Mouse (Mus musculus) cerebellum, adult 2 months (tissue): ENCODE measurements around the gene Trim62. TPM values are rescaled to one million over a fixed set of nuclear protein-coding genes. Genes with fewer than 3 reads are reported as not detected.
A peak's percentile ranks its signal among the peaks of the same experiment; 100 is the strongest.

Experiments used
- DNase-seq, 2 experiments: peaks; one replicate each; pipeline ENCODE4 v3.0.0; 2021
- H3K27ac ChIP-seq: fragments of 200-500 bp; 2 replicates; pipeline ENCODE4 v1.5.1; 2012; ENCODE audit warnings: low read length, control low read depth, inconsistent platforms; ENCODE audit not compliant: insufficient read depth
- H3K27me3 ChIP-seq: fragments of 200-500 bp; 2 replicates; pipeline ENCODE4 v1.6.1; 2012; ENCODE audit warnings: inconsistent platforms, mild to moderate bottlenecking, low read length, moderate library complexity; ENCODE audit not compliant: control insufficient read depth, insufficient read depth
- H3K4me1 ChIP-seq: fragments of 200-500 bp; 2 replicates; pipeline ENCODE4 v1.6.1; 2011; ENCODE audit warnings: low read length; ENCODE audit not compliant: control insufficient read depth, insufficient read depth
- H3K4me3 ChIP-seq: fragments of 200-500 bp; replicated peaks from 2 replicates; pipeline ENCODE3; 2011; ENCODE audit warnings: mild to moderate bottlenecking, low read depth, low read length, control low read depth; ENCODE audit not compliant: insufficient read depth
- CTCF ChIP-seq: fragments of 200-500 bp; IDR thresholded peaks from 2 replicates; pipeline ENCODE4 v1.5.1; 2011; ENCODE audit warnings: low read depth, mild to moderate bottlenecking, control low read depth, low read length, moderate library complexity, borderline replicate concordance; ENCODE audit not compliant: insufficient read depth
- POLR2A ChIP-seq: fragments of 200-500 bp; IDR thresholded peaks from 2 replicates; pipeline ENCODE4 v1.6.1; 2011; ENCODE audit warnings: low read length, control low read depth, borderline replicate concordance; ENCODE audit not compliant: insufficient read depth
- WGBS: fragments of 180-500 bp; shearing (Covaris S2); methylation state at CpG from one replicate; pipeline ENCODE4 v1.1.7; 2018; 5-methylcytosine and 5-hydroxymethylcytosine counted together
- polyA plus RNA-seq: library from polyadenylated mRNA; depleted of rRNA; stranded (reverse); fragments of >200 nt; gene quantifications from 2 replicates; pipeline ENCODE4 v1.2.3, GENCODE M21; 2012; rRNA removed

The Trim62 gene
- polyA plus RNA-seq, 1 experiment: 107 TPM

DNA sequence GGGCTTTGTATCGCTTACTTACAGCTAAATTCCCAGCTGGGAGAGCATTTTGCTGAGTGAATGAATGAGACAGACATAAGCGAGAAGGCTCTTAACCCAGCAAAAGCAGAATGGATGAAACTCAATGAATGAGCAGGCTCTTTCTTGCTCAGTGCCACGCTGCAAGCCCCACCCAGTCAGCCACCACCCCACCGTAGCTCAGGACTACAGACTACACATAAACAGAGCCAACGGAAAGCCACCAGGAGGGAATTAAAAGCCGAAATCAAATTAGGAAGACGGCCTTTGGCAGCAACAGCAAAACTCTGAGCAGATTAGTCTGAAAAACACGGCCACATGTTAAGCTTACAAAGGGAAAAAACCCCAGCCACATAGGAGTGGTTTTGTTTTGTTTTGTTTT, 75.5 kb downstream of the Trim62 start:
- peaks cover 14% of the 10 kb centered on the region for H3K4me1 ChIP-seq
- no peak overlapping the region for H3K27ac ChIP-seq
- H3K4me3 ChIP-seq: no peak overlapping the region
- TF ChIP-seq POLR2A (no peak), CTCF (no peak)
- DNase-seq: no peak
- H3K27me3 ChIP-seq: no peaks in the 10 kb centered on the region
- WGBS: 48% methylated on average over 8 of the region's 8 CpGs

DNA sequence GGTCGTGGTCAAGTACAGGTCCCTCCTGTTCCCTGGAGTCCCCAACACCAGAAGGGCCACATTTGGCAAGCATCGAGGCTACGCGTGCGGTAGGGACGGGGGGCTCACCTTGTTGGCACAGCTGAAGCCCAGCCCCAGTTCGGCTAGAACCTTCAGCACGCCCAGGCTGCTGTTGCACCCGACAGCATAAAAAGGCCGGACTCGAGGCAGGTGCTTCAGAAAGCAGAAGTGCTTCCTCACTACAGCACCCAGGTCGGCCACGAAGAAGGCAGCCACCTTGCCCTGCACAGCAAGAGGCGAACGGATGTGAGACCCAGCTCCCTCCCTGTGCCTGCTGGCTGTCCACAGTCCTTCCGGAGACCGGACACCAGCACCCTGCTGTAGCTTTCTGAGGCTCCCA, 76.3 kb downstream of the Trim62 start:
- 54% methylated on average over 17 of the region's 17 CpGs for WGBS
- peak; percentile 20 to 32 for DNase-seq
- TF ChIP-seq CTCF (no peak), POLR2A (no peak)
- H3K4me1 ChIP-seq: peaks cover 14% of the 10 kb centered on the region
- H3K4me3 ChIP-seq: no peak overlapping the region
- H3K27me3 ChIP-seq: no peaks in the 10 kb centered on the region
- no peak overlapping the region for H3K27ac ChIP-seq

Other genes with a start within 250 kb of the Trim62 start
- 133 and 144 TPM in 2 replicates for gene Phc2, start 228.9 kb upstream of the Trim62 start, polyA plus RNA-seq
- gene A3galt2, start 128.2 kb upstream of the Trim62 start, polyA plus RNA-seq: 1.9 and 2.4 TPM in 2 replicates
- 24.8 and 25.5 TPM in 2 replicates for gene Zfp362, start 77.5 kb upstream of the Trim62 start, polyA plus RNA-seq
- 64.6 TPM in 2 replicates for gene Azin2, start 78.9 kb downstream of the Trim62 start, polyA plus RNA-seq
- 43.9 and 45.7 TPM in 2 replicates for gene Ak2, start 108.4 kb downstream of the Trim62 start, polyA plus RNA-seq
- gene Rnf19b, start 174.7 kb downstream of the Trim62 start, polyA plus RNA-seq: 137 and 154 TPM in 2 replicates
- gene Tmem54, start 222.0 kb downstream of the Trim62 start, polyA plus RNA-seq: 0.16 TPM in 2 replicates
- gene Hpca, start 238.5 kb downstream of the Trim62 start, polyA plus RNA-seq: 148 and 176 TPM in 2 replicates